Mouse (Mus musculus) midbrain, embryonic 12.5 days (tissue): ENCODE measurements around the gene M1ap. TPM values are rescaled to one million over a fixed set of nuclear protein-coding genes. Genes with fewer than 3 reads are reported as not detected.

Experiments used
- ATAC-seq: fragments of 200-750 bp; cut with Nextera tagmentation; 2 replicates; pipeline ENCODE4 v1.8.0; 2017; ENCODE audit warnings: low read depth, moderate TSS enrichment, moderate library complexity; ENCODE audit not compliant: low FRiP score
- H3K27ac ChIP-seq: fragments of 300-500 bp; sonication (generic); replicated peaks from 2 replicates; pipeline ENCODE4 v1.5.1; 2016; ENCODE audit warnings: mild to moderate bottlenecking
- H3K27me3 ChIP-seq: fragments of 300-500 bp; sonication (generic); 2 replicates; pipeline ENCODE4 v1.6.1; 2016; ENCODE audit warnings: mild to moderate bottlenecking
- H3K36me3 ChIP-seq: fragments of 300-500 bp; sonication (generic); 2 replicates; pipeline ENCODE4 v1.6.1; 2016
- H3K4me1 ChIP-seq: fragments of 300-500 bp; sonication (generic); 2 replicates; pipeline ENCODE4 v1.6.1; 2016
- H3K4me2 ChIP-seq: fragments of 300-500 bp; sonication (generic); replicated peaks from 2 replicates; pipeline ENCODE4 v1.6.1; 2016; ENCODE audit warnings: mild to moderate bottlenecking, moderate library complexity
- H3K4me3 ChIP-seq: fragments of 300-500 bp; sonication (generic); 2 replicates; pipeline ENCODE4 v1.5.1; 2016; ENCODE audit warnings: mild to moderate bottlenecking
- H3K9ac ChIP-seq: fragments of 300-500 bp; sonication (generic); replicated peaks from 2 replicates; pipeline ENCODE4 v1.6.1; 2016; ENCODE audit warnings: mild to moderate bottlenecking, moderate library complexity
- H3K9me3 ChIP-seq: fragments of 300-500 bp; sonication (generic); 2 replicates; pipeline ENCODE4 v1.6.1; 2016; ENCODE audit warnings: mild to moderate bottlenecking
- WGBS: fragments of 180-500 bp; shearing (Covaris S2); methylation state at CpG from one replicate; pipeline ENCODE4 v1.1.7; 2016; 5-methylcytosine and 5-hydroxymethylcytosine counted together
- polyA plus RNA-seq: library from polyadenylated mRNA; unstranded; fragments of >200 nt; fragmentation: Nextera tagmentation; extraction: Ambion mirVana; gene quantifications from 2 replicates; pipeline ENCODE4 v1.2.1, GENCODE M21; 2016

M1ap gene
- polyA plus RNA-seq, 1 experiment from 2014 or later, result 0.09 TPM

GRCm38 (mm10) chr6:82998326-82998725, 51.6 kb downstream of the M1ap start:
- Histone ChIP-seq H3K27ac (no peak overlapping the region), H3K4me3 (no peak overlapping the region), H3K4me2 (no peak overlapping the region), H3K36me3 (no peaks in the 10 kb centered on the region), H3K4me1 (peaks cover 9% of the 10 kb centered on the region; the same call in 1 of the 2 replicates), H3K27me3 (peaks cover 11% of the 10 kb centered on the region), H3K9ac (no peak overlapping the region), H3K9me3 (no peaks in the 10 kb centered on the region)
- 68% methylated on average over 4 of the region's 4 CpGs for WGBS
- no peak for ATAC-seq

DNA sequence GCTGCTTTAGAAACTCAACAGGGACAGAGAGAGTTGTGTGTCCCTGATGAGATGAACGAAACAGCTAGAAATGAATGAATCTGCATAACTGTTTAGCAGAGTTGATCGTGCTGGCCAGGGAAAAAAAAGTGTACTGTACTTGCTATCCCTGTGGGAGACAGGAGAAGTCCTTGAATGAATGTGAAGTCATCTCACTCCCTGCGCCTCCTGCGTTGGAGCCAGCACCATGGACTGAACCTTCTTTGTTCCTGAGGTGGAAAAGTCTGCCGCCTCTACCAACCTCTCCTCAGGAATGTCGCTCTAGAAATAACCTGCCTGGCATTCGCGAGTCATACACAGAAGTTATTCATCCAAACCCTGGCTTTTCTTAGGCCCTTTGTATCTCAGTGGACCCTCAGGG, 53.3 kb downstream of the M1ap start:
- H3K27ac ChIP-seq, result no peak overlapping the region
- H3K9ac ChIP-seq, result no peak overlapping the region
- H3K4me2 ChIP-seq, result no peak overlapping the region
- no peak overlapping the region for H3K4me3 ChIP-seq
- 69% methylated on average over 8 of the region's 8 CpGs for WGBS
- peaks cover 9% of the 10 kb centered on the region; the same call in 1 of the 2 replicates for H3K4me1 ChIP-seq
- H3K9me3 ChIP-seq, result no peaks in the 10 kb centered on the region
- H3K36me3 ChIP-seq, result no peaks in the 10 kb centered on the region
- ATAC-seq, result no peak
- peaks cover 8% of the 10 kb centered on the region for H3K27me3 ChIP-seq

GRCm38 (mm10) chr6:83003082-83003481, 56.4 kb downstream of the M1ap start:
- ATAC-seq, result no peak
- Histone ChIP-seq H3K27ac (no peak overlapping the region), H3K9me3 (no peaks in the 10 kb centered on the region), H3K36me3 (no peaks in the 10 kb centered on the region), H3K9ac (no peak overlapping the region), H3K4me3 (no peak overlapping the region), H3K4me1 (no peaks in the 10 kb centered on the region), H3K4me2 (no peak overlapping the region), H3K27me3 (no peaks in the 10 kb centered on the region)
- WGBS, result 100% methylated on average over 1 of the region's 1 CpGs

- Histone ChIP-seq H3K9ac (no peak overlapping the region), H3K4me1 (no peaks in the 10 kb centered on the region), H3K27me3 (no peaks in the 10 kb centered on the region), H3K27ac (no peak overlapping the region), H3K9me3 (no peaks in the 10 kb centered on the region), H3K4me3 (no peak overlapping the region), H3K4me2 (no peak overlapping the region), H3K36me3 (no peaks in the 10 kb centered on the region)
- no peak for ATAC-seq
- 86% methylated on average over 5 of the region's 5 CpGs for WGBS
Observed at GRCm38 (mm10) chr6:83003850-83004249, 57.1 kb downstream of the M1ap start.

- H3K36me3 ChIP-seq, result no peaks in the 10 kb centered on the region
- no peak overlapping the region for H3K27ac ChIP-seq
- no peak overlapping the region for H3K4me2 ChIP-seq
- no peaks in the 10 kb centered on the region for H3K4me1 ChIP-seq
- no peak overlapping the region for H3K9ac ChIP-seq
- WGBS, result 79% methylated on average over 2 of the region's 2 CpGs
- H3K4me3 ChIP-seq, result no peak overlapping the region
- H3K9me3 ChIP-seq, result no peaks in the 10 kb centered on the region
- ATAC-seq, result no peak
- no peaks in the 10 kb centered on the region for H3K27me3 ChIP-seq
Observed at GRCm38 (mm10) chr6:83004309-83004708, 57.6 kb downstream of the M1ap start.

DNA sequence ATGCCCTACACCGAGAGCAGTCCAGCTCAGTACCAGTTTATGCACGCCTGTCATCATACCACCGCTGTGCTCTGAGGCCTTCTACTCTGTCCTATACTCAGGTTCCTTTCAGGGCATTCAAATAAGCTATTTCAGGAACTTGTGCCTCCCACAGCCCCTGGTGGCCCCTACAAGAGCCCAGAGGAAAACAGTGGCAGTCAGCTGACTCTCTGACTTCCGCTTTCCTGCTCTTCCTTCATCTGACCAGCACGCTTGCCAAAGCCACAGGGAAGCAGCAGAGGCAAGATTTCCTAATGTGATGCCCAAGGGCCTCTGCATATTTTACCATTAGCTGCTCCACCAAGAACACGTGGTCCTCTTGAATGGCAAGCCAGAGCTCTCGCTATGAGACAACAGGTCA, 58.2 kb downstream of the M1ap start:
- H3K36me3 ChIP-seq, result no peaks in the 10 kb centered on the region
- no peaks in the 10 kb centered on the region for H3K4me1 ChIP-seq
- no peaks in the 10 kb centered on the region for H3K9me3 ChIP-seq
- 66% methylated on average over 7 of the region's 7 CpGs for WGBS
- H3K4me3 ChIP-seq, result no peak overlapping the region
- no peak for ATAC-seq
- no peak overlapping the region for H3K27ac ChIP-seq
- H3K4me2 ChIP-seq, result no peak overlapping the region
- H3K9ac ChIP-seq, result no peak overlapping the region
- H3K27me3 ChIP-seq, result no peaks in the 10 kb centered on the region

GRCm38 (mm10) chr6:83005444-83006011, 58.8 kb downstream of the M1ap start:
- 87% methylated on average over 10 of the region's 10 CpGs for WGBS
- no peaks in the 10 kb centered on the region for H3K27me3 ChIP-seq
- H3K4me3 ChIP-seq, result no peak overlapping the region
- no peaks in the 10 kb centered on the region for H3K9me3 ChIP-seq
- no peaks in the 10 kb centered on the region for H3K4me1 ChIP-seq
- H3K4me2 ChIP-seq, result no peak overlapping the region
- no peaks in the 10 kb centered on the region for H3K36me3 ChIP-seq
- no peak overlapping the region for H3K9ac ChIP-seq
- no peak for ATAC-seq
- H3K27ac ChIP-seq, result no peak overlapping the region

GRCm38 (mm10) chr6:83006114-83006513, 59.4 kb downstream of the M1ap start:
- Histone ChIP-seq H3K36me3 (no peaks in the 10 kb centered on the region), H3K9ac (no peak overlapping the region), H3K4me2 (no peak overlapping the region), H3K27me3 (no peaks in the 10 kb centered on the region), H3K4me1 (no peaks in the 10 kb centered on the region), H3K9me3 (no peaks in the 10 kb centered on the region), H3K4me3 (no peak overlapping the region), H3K27ac (no peak overlapping the region)
- WGBS, result 90% methylated on average over 6 of the region's 6 CpGs
- no peak for ATAC-seq

GRCm38 (mm10) chr6:83008659-83009058, 62.0 kb downstream of the M1ap start:
- no peaks in the 10 kb centered on the region for H3K9me3 ChIP-seq
- H3K36me3 ChIP-seq, result no peaks in the 10 kb centered on the region
- H3K4me3 ChIP-seq, result no peak overlapping the region
- no peak overlapping the region for H3K4me2 ChIP-seq
- no peaks in the 10 kb centered on the region for H3K27me3 ChIP-seq
- H3K27ac ChIP-seq, result no peak overlapping the region
- no peaks in the 10 kb centered on the region for H3K4me1 ChIP-seq
- 83% methylated on average over 3 of the region's 3 CpGs for WGBS
- ATAC-seq, result no peak
- no peak overlapping the region for H3K9ac ChIP-seq

DNA sequence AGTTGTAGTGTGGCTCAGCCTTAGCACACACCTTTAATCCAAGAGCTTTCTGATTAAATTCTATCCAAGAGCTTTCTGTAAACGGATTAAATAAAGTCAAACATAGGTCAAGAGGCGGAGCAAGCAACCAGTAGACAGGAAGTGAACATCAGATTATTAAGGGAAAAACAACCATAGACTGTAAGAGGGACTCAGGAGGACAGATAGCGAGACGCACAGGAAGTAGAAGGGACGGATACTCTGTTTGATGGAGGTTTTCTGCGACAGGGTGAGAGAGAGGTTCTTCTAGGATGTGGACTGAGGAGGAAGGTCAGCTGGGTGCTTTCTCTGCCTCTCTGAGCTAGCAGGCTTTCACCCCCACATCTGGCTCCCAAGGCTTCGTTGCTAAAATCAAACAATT, 63.3 kb downstream of the M1ap start:
- H3K9ac ChIP-seq, result no peak overlapping the region
- no peaks in the 10 kb centered on the region for H3K9me3 ChIP-seq
- ATAC-seq, result no peak
- no peak overlapping the region for H3K4me2 ChIP-seq
- no peak overlapping the region for H3K4me3 ChIP-seq
- 70% methylated on average over 7 of the region's 7 CpGs for WGBS
- no peaks in the 10 kb centered on the region for H3K36me3 ChIP-seq
- no peak overlapping the region for H3K27ac ChIP-seq
- no peaks in the 10 kb centered on the region for H3K27me3 ChIP-seq
- H3K4me1 ChIP-seq, result no peaks in the 10 kb centered on the region

- H3K4me2 ChIP-seq, result no peak overlapping the region
- H3K9ac ChIP-seq, result no peak overlapping the region
- no peak overlapping the region for H3K27ac ChIP-seq
- no peaks in the 10 kb centered on the region for H3K36me3 ChIP-seq
- H3K4me1 ChIP-seq, result no peaks in the 10 kb centered on the region
- no peaks in the 10 kb centered on the region for H3K27me3 ChIP-seq
- H3K4me3 ChIP-seq, result no peak overlapping the region
- ATAC-seq, result no peak
- 86% methylated on average over 7 of the region's 7 CpGs for WGBS
- H3K9me3 ChIP-seq, result no peaks in the 10 kb centered on the region
Observed at GRCm38 (mm10) chr6:83011255-83011654, 64.6 kb downstream of the M1ap start.

DNA sequence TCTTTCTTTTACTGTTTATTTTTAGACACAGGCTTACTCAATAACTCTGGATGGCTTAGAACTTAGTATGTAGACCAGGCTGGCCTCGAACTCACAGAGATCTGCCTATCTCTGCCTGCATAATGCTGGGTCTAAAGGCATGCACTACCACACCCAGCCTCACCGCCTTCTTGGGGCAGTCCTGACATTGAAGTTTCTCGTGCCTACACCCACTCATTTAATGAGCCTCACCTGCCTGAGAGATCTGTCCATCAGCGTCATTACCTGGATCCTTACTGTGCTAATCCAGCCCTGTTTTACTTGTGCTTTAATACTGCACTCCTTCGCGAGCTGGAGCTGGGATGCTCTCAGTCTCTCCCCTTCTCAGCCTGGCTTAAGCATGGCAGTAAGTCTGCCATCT, 65.1 kb downstream of the M1ap start:
- Histone ChIP-seq H3K4me2 (no peak overlapping the region), H3K9ac (no peak overlapping the region), H3K27me3 (no peaks in the 10 kb centered on the region), H3K36me3 (no peaks in the 10 kb centered on the region), H3K9me3 (no peaks in the 10 kb centered on the region), H3K27ac (no peak overlapping the region), H3K4me3 (no peak overlapping the region), H3K4me1 (no peaks in the 10 kb centered on the region)
- 71% methylated on average over 6 of the region's 6 CpGs for WGBS
- ATAC-seq, result no peak

- ATAC-seq, result no peak
- WGBS, result 77% methylated on average over 5 of the region's 5 CpGs
- no peak overlapping the region for H3K4me2 ChIP-seq
- no peak overlapping the region for H3K27ac ChIP-seq
- H3K27me3 ChIP-seq, result no peaks in the 10 kb centered on the region
- H3K4me1 ChIP-seq, result no peaks in the 10 kb centered on the region
- no peaks in the 10 kb centered on the region for H3K36me3 ChIP-seq
- no peak overlapping the region for H3K4me3 ChIP-seq
- H3K9ac ChIP-seq, result no peak overlapping the region
- H3K9me3 ChIP-seq, result no peaks in the 10 kb centered on the region
Observed at GRCm38 (mm10) chr6:83013444-83013843, 66.7 kb downstream of the M1ap start.
